Comparison of ENCODE assay signal across 8 mouse cellular contexts in the genomic region with DNA sequence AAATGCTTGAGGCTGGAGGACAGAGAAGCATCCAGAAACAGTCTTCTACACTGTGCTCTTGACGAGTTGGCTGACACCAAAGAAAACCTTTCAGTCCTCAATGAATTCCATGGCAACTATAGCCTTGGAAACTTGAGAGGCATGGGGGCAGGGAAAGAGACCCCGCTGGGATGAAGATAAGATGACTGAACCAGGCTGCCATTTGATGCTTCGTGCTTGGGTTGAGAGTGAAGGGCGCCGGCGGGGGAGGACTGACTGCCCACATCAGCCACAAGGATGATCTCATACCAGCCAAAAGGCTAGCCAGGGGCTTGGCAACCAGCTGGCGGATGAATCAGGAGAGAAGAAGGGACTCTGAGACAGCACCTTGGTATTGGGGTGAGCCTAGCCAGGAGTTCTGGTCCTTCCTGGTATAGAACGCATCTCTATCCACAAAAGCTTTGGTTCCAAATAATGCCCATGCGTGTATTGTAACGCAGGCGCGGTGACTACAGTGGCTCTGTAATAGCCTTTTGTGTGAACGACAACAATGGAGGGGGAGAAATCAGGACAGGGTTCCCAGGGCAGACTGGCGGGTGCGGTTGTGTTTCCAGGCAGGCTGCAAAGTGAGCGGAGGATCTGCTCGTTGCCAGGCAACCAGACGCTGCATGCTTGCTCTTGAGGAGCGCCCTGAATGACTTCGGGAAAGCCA. TPM values are rescaled to one million over a fixed set of nuclear protein-coding genes. Genes with fewer than 3 reads are reported as not detected.
DNase-seq lines count a peak whose midpoint lies in the region; ATAC-seq and TF ChIP-seq lines count a peak whose summit lies in the region.

No protein-coding gene starts in this region.

- under 1% methylated on average over 20 of the region's 20 CpGs for WGBS in forebrain, embryonic 10.5 days
- WGBS in heart, embryonic 13.5 days = 1% methylated on average over 20 of the region's 20 CpGs
- WGBS in kidney, postnatal 0 days = 3% methylated on average over 20 of the region's 20 CpGs
- 3% methylated on average over 20 of the region's 20 CpGs for WGBS in liver, embryonic 11.5 days
- under 1% methylated on average over 20 of the region's 20 CpGs for WGBS in neural tube, embryonic 12.5 days

- ATAC-seq in heart, embryonic 13.5 days (ENCODE audit: extremely low read depth, insufficient number of reproducible peaks, low FRiP score, low TSS enrichment) = no peak; the same call in 1 of the 2 replicates
- peak; percentile 81 for ATAC-seq in kidney, postnatal 0 days (replicated peaks; ENCODE audit: low FRiP score, low read depth)
- ATAC-seq in liver, embryonic 11.5 days (replicated peaks; ENCODE audit: low FRiP score) = 0 out of 2 replicates have a peak, but pooled peaks have one; percentile 43
- peak; percentile 95 for ATAC-seq in neural tube, embryonic 12.5 days (ENCODE audit: low FRiP score, low read depth)
- no peak for ATAC-seq in erythroblast, adult 5-6 weeks (replicated peaks; ENCODE audit: low FRiP score, poor library complexity, severe bottlenecking)

- peak overlapping the region; percentile 85 for H3K27ac ChIP-seq in forebrain, embryonic 10.5 days
- no peak overlapping the region for H3K27ac ChIP-seq in heart, embryonic 13.5 days (replicated peaks)
- H3K27ac ChIP-seq in kidney, postnatal 0 days = no peak overlapping the region
- H3K27ac ChIP-seq in liver, embryonic 11.5 days (ENCODE audit: low read depth, low read length) = no peak overlapping the region
- peak overlapping the region; percentile 62; the same call in 1 of the 2 replicates for H3K27ac ChIP-seq in neural tube, embryonic 12.5 days

- peaks cover 3% of the 10 kb centered on the region for H3K27me3 ChIP-seq in forebrain, embryonic 10.5 days (ENCODE audit: poor library complexity, severe bottlenecking)
- H3K27me3 ChIP-seq in heart, embryonic 13.5 days (replicated peaks) = 0 out of 2 replicates have a peak, but pooled peaks cover 3% of the 10 kb centered on the region
- no peaks in the 10 kb centered on the region for H3K27me3 ChIP-seq in kidney, postnatal 0 days (ENCODE audit: insufficient read depth, low read length)
- peaks cover 6% of the 10 kb centered on the region for H3K27me3 ChIP-seq in liver, embryonic 11.5 days (replicated peaks; ENCODE audit: control insufficient read depth, insufficient read depth, low read length)
- H3K27me3 ChIP-seq in neural tube, embryonic 12.5 days (replicated peaks) = no peaks in the 10 kb centered on the region

- peaks cover 30% of the 10 kb centered on the region for H3K4me1 ChIP-seq in forebrain, embryonic 10.5 days
- peaks cover 13% of the 10 kb centered on the region for H3K4me1 ChIP-seq in heart, embryonic 13.5 days
- no peaks in the 10 kb centered on the region for H3K4me1 ChIP-seq in kidney, postnatal 0 days (replicated peaks; ENCODE audit: insufficient read depth, low read length)
- no peaks in the 10 kb centered on the region for H3K4me1 ChIP-seq in liver, embryonic 11.5 days (replicated peaks; ENCODE audit: control insufficient read depth, insufficient read depth, low read length)
- peaks cover 16% of the 10 kb centered on the region; the same call in 1 of the 2 replicates for H3K4me1 ChIP-seq in neural tube, embryonic 12.5 days

- peak overlapping the region; percentile 45 for H3K4me3 ChIP-seq in forebrain, embryonic 10.5 days
- peak overlapping the region; percentile 44 for H3K4me3 ChIP-seq in heart, embryonic 13.5 days
- peak overlapping the region; percentile 16 for H3K4me3 ChIP-seq in kidney, postnatal 0 days (replicated peaks; ENCODE audit: low read depth, low read length)
- H3K4me3 ChIP-seq in liver, embryonic 11.5 days (ENCODE audit: low read depth, low read length) = peak overlapping the region; percentile 24; the same call in 1 of the 2 replicates
- peak overlapping the region; percentile 27 for H3K4me3 ChIP-seq in neural tube, embryonic 12.5 days

- peak overlapping the region; percentile 62 for H3K9ac ChIP-seq in heart, embryonic 13.5 days
- H3K9ac ChIP-seq in kidney, postnatal 0 days (ENCODE audit: low read depth, low read length) = no peak overlapping the region
- H3K9ac ChIP-seq in liver, embryonic 11.5 days (ENCODE audit: low read depth, low read length) = no peak overlapping the region
- H3K9ac ChIP-seq in neural tube, embryonic 12.5 days = peak overlapping the region; percentile 26; the same call in 1 of the 2 replicates

- peak overlapping the region; percentile 75 for H3K4me2 ChIP-seq in heart, embryonic 13.5 days
- peak overlapping the region; percentile 43 for H3K4me2 ChIP-seq in kidney, postnatal 0 days (ENCODE audit: low read length)
- peak overlapping the region; percentile 49 for H3K4me2 ChIP-seq in liver, embryonic 11.5 days
- peak overlapping the region; percentile 66 for H3K4me2 ChIP-seq in neural tube, embryonic 12.5 days (replicated peaks)

- no peak for TF ChIP-seq CTCF in kidney, postnatal 0 days (IDR thresholded peaks at IDR 0.05; ENCODE audit: low read depth)

- no peaks in the 10 kb centered on the region for H3K36me3 ChIP-seq in forebrain, embryonic 10.5 days (replicated peaks)
- H3K36me3 ChIP-seq in heart, embryonic 13.5 days = no peaks in the 10 kb centered on the region
- no peaks in the 10 kb centered on the region for H3K36me3 ChIP-seq in kidney, postnatal 0 days (ENCODE audit: insufficient read depth, low read length)
- no peaks in the 10 kb centered on the region for H3K36me3 ChIP-seq in liver, embryonic 11.5 days (ENCODE audit: control insufficient read depth, insufficient read depth, low read length)
- no peaks in the 10 kb centered on the region for H3K36me3 ChIP-seq in neural tube, embryonic 12.5 days

- peak; percentile 7 for DNase-seq in urinary bladder, postnatal 25 days (ENCODE audit: low spot score)
- DNase-seq in urinary bladder, postnatal 10 days (ENCODE audit: low spot score) = no peak
- peak; percentile 88 for DNase-seq in forebrain, embryonic 10.5 days (ENCODE audit: extremely low spot score, low spot score)
- peak; percentile 80 for DNase-seq in kidney, postnatal 0 days (ENCODE audit: low spot score)
- DNase-seq in liver, embryonic 11.5 days (ENCODE audit: low spot score) = peak; percentile 41

- H3K9me3 ChIP-seq in forebrain, embryonic 10.5 days = no peaks in the 10 kb centered on the region
- H3K9me3 ChIP-seq in heart, embryonic 13.5 days = no peaks in the 10 kb centered on the region
- no peaks in the 10 kb centered on the region for H3K9me3 ChIP-seq in kidney, postnatal 0 days (replicated peaks; ENCODE audit: low read length)
- H3K9me3 ChIP-seq in liver, embryonic 11.5 days (ENCODE audit: control insufficient read depth, low read length) = no peaks in the 10 kb centered on the region
- no peaks in the 10 kb centered on the region for H3K9me3 ChIP-seq in neural tube, embryonic 12.5 days

RNA-seq across cellular contexts. Expression of gene Dars, which starts 55.0 kb away (rescaled TPM):
- 186 and 191 TPM in 2 replicates for polyA plus RNA-seq in forebrain, embryonic 10.5 days (2016; fragmentation: Nextera tagmentation; extraction: Ambion mirVana)
- polyA plus RNA-seq in heart, embryonic 13.5 days (2015; fragmentation: Nextera tagmentation; extraction: Ambion mirVana) = 98.5 and 99.1 TPM in 2 replicates
- polyA plus RNA-seq in kidney, postnatal 0 days (2015; fragmentation: Nextera tagmentation; extraction: Ambion mirVana) = 142 and 143 TPM in 2 replicates
- 156 and 171 TPM in 2 replicates for polyA plus RNA-seq in liver, embryonic 11.5 days (2014; fragmentation: Nextera tagmentation; extraction: Ambion mirVana)
- polyA plus RNA-seq in neural tube, embryonic 12.5 days (2016; fragmentation: Nextera tagmentation; extraction: Ambion mirVana) = 179 and 185 TPM in 2 replicates
- total RNA-seq in erythroblast, adult 5-6 weeks (2015; ENCODE audit: low replicate concordance) = 49.9 and 64.6 TPM in 2 replicates
- 49.1 and 57.0 TPM in 2 replicates for total RNA-seq in erythroblast, adult 5-6 weeks (2017; ENCODE audit: low replicate concordance)

Comparison
In these comparisons a context has a peak if more than half of its experiments do, and no peak if none do; other contexts are left out.
1. H3K27ac ChIP-seq: peak in forebrain, embryonic 10.5 days (single experiment) and neural tube, embryonic 12.5 days (single experiment); none in heart, embryonic 13.5 days (single experiment), kidney, postnatal 0 days (single experiment) and liver, embryonic 11.5 days (single experiment).
2. ATAC-seq: peak in kidney, postnatal 0 days (single experiment), liver, embryonic 11.5 days (single experiment) and neural tube, embryonic 12.5 days (single experiment); none in heart, embryonic 13.5 days (single experiment) and erythroblast, adult 5-6 weeks (single experiment).
3. H3K9ac ChIP-seq: peak in heart, embryonic 13.5 days (single experiment) and neural tube, embryonic 12.5 days (single experiment); none in kidney, postnatal 0 days (single experiment) and liver, embryonic 11.5 days (single experiment).
4. Peak in every context shown above with its lines, with median percentiles within 50 percentile points of each other: H3K4me3 ChIP-seq and H3K4me2 ChIP-seq.